Mouse (Mus musculus) small intestine, adult 2 months (tissue): ENCODE results near the gene Chd1l.

Experiments
- CTCF ChIP-seq: fragments of 200-500 bp; IDR thresholded peaks from 2 replicates; pipeline ENCODE4 v1.5.1; 2012; ENCODE audit warnings: low read depth, mild to moderate bottlenecking, control low read depth, inconsistent platforms, low read length, moderate library complexity, mixed read lengths; ENCODE audit not compliant: insufficient replicate concordance, insufficient read length; ENCODE audit errors: extremely low read depth
- POLR2A ChIP-seq: fragments of 200-500 bp; IDR thresholded peaks from 2 replicates; pipeline ENCODE4 v1.6.1; 2012; ENCODE audit warnings: low read depth, mild to moderate bottlenecking, control low read depth, inconsistent platforms, low read length, moderate library complexity

DNA sequence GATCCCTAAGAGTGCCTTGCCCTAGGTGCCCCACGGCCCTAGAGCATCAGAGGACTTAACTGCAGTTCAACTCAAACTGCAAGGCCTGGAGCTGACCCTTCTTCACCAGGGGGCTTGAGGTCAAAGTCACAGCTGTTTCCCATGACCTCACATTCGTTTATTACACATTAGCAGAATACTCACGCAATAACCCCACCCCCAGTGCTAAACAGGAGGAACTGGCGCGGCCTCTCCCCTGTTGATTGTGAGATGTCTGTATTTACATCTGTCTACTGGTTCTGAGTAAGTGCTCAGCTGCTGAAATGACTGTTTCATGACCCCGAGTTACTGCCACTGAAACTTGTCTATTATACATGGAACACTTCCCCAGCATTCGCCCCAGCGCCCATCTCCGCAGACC lies 22.3 kb downstream of the Chd1l start:
- TF ChIP-seq CTCF: no peak
- no peak for TF ChIP-seq POLR2A
